Mouse (Mus musculus): ENCODE measurements around the gene Bptf. TPM values are rescaled to one million over a fixed set of nuclear protein-coding genes. Genes with fewer than 3 reads are reported as not detected.

The Bptf gene
- total and polyA plus RNA-seq, 3 experiments, result 22.1 to 63.9 (median 28.0) TPM

DNA sequence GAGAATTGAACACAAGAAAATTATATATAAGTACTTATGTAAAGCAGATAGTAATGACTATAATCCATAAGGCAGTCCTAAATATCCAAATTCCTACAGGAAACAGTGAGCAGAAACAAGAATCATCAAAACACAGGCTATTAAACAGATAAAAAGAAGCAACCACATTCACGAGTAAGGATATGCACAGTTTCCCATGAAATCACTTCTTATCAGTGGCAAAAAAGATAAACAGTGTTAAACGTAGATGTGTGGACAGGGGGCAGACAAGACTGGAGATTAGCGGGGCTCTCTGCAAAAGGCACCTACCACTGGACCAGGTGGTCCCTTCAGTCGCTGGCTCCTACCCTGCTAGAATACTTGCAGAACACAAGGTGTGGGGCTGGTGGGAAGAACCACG lies 46.1 kb downstream of the Bptf start:
- in situ Hi-C loops (cut with MboI; ENCODE audit: low pct_ligation_motif_present, low pct_unique_long_range_greater_than_20kb, low sequenced_read_pairs), result no loop called here
- H3K4me2 ChIP-seq (ENCODE audit: insufficient read depth, low read depth, poor library complexity, severe bottlenecking), result no peak overlapping the region
- H3K27me3 ChIP-seq (replicated peaks), result no peaks in the 10 kb centered on the region
- H3K4me3 ChIP-seq (replicated peaks in 1 of 3; ENCODE audit: low read depth in 2 of 3, low read length in 2 of 3, poor library complexity in 1 of 3), result no peak overlapping the region
- H3K9ac ChIP-seq (ENCODE audit: insufficient read depth, low read depth), result no peak overlapping the region
- H3K9me3 ChIP-seq (replicated peaks; ENCODE audit: low read length), result no peaks in the 10 kb centered on the region
- peaks cover 2% of the 10 kb centered on the region; the same call in 1 of the 2 replicates for H3K79me2 ChIP-seq (replicated peaks; ENCODE audit: control insufficient read depth, extremely low read depth, insufficient read depth, poor library complexity, severe bottlenecking)
- H3K4me1 ChIP-seq (ENCODE audit: control insufficient read depth in 1 of 2, insufficient read depth in 2 of 2), result peaks cover 0 to 18% of the 10 kb centered on the region in 2 experiments; a peak in 2 of 4 replicates
- peaks cover 36 to 85% of the 10 kb centered on the region in 2 experiments for H3K36me3 ChIP-seq (replicated peaks in 1 of 2; ENCODE audit: control insufficient read depth in 1 of 2, insufficient read depth in 1 of 2, low read length in 1 of 2)
- dilution Hi-C loops (cut with MboI; ENCODE audit: extremely low pct_ligation_motif_present, extremely low pct_unique_long_range_greater_than_20kb, low sequenced_read_pairs), result no loop called here
- H3K27ac ChIP-seq (ENCODE audit: insufficient read depth, low read depth), result no peak overlapping the region
- no peak for DNase-seq (ENCODE audit: extremely low read depth)
- TF ChIP-seq HCFC1 (IDR thresholded peaks at IDR 0.05; ENCODE audit: low read depth, low read length), result no peak
- TF ChIP-seq MYC (IDR thresholded peaks at IDR 0.05; ENCODE audit: low read depth, low read length), result no peak
- no peak for TF ChIP-seq MAX (IDR thresholded peaks at IDR 0.05; ENCODE audit: low read length)
- TF ChIP-seq BHLHE40 (IDR thresholded peaks at IDR 0.05; ENCODE audit: low read depth, low read length), result no peak
- no peak for TF ChIP-seq JUN (IDR thresholded peaks at IDR 0.05; ENCODE audit: insufficient read depth, low read depth, low read length)
- TF ChIP-seq TCF12 (IDR thresholded peaks at IDR 0.05; ENCODE audit: low read depth, low read length), result no peak
- TF ChIP-seq ZC3H11A (IDR thresholded peaks at IDR 0.05; ENCODE audit: low read depth, low read length), result no peak
- TF ChIP-seq ZKSCAN1 (IDR thresholded peaks at IDR 0.05; ENCODE audit: borderline replicate concordance, low read depth, low read length), result no peak
- TF ChIP-seq MAFK (IDR thresholded peaks at IDR 0.05; ENCODE audit: insufficient replicate concordance, low read length), result no peak
- TF ChIP-seq ZNF384 (IDR thresholded peaks at IDR 0.05; ENCODE audit: low read depth, low read length), result no peak
- no peak for TF ChIP-seq IRF4 (IDR thresholded peaks at IDR 0.05; ENCODE audit: low read depth, low read length)

DNA sequence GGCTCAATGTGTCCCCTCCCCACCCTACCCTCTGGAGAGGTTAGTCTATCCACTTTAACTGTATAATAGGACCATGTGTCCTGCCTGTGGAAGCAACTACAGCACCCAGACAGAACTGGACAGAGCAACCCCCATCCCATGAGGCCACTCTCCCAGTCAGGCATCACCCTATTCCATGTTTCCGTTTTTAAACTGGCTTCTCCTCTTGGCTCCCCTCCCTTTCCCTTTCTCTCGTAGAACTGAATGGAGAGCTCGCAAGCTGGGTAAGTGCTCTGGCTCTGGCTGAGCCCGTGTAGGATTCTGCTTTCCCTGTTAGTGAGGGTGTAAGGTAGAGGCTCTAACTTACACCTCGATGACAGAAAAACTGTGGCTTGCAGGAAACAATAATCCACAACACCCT lies 48.4 kb downstream of the Bptf start:
- H3K4me2 ChIP-seq (ENCODE audit: insufficient read depth, low read depth, poor library complexity, severe bottlenecking), result no peak overlapping the region
- no peaks in the 10 kb centered on the region for H3K27me3 ChIP-seq (replicated peaks)
- DNase-seq (ENCODE audit: extremely low read depth), result no peak
- dilution Hi-C loops (cut with MboI; ENCODE audit: extremely low pct_ligation_motif_present, extremely low pct_unique_long_range_greater_than_20kb, low sequenced_read_pairs), result no loop called here
- no peak overlapping the region for H3K27ac ChIP-seq (ENCODE audit: insufficient read depth, low read depth)
- no peak overlapping the region for H3K4me3 ChIP-seq (replicated peaks in 1 of 3; ENCODE audit: low read depth in 2 of 3, low read length in 2 of 3, poor library complexity in 1 of 3)
- H3K36me3 ChIP-seq (replicated peaks in 1 of 2; ENCODE audit: control insufficient read depth in 1 of 2, insufficient read depth in 1 of 2, low read length in 1 of 2), result peaks cover 47 to 88% of the 10 kb centered on the region in 2 experiments
- TF ChIP-seq BHLHE40 (IDR thresholded peaks at IDR 0.05; ENCODE audit: low read depth, low read length) (no peak), MAZ (IDR thresholded peaks at IDR 0.05; ENCODE audit: low read depth, low read length) (no peak), RCOR1 (conservative IDR thresholded peaks at IDR 0.05; ENCODE audit: low read depth, low read length) (no peak), CHD1 (IDR thresholded peaks at IDR 0.05; ENCODE audit: low read depth, low read length) (no peak), JUN (IDR thresholded peaks at IDR 0.05; ENCODE audit: insufficient read depth, low read depth, low read length) (no peak), KAT2A (IDR thresholded peaks at IDR 0.05; ENCODE audit: insufficient replicate concordance, low read length) (no peak), RAD21 (IDR thresholded peaks at IDR 0.05; ENCODE audit: low read depth, low read length) (no peak), CHD2 (IDR thresholded peaks at IDR 0.05; ENCODE audit: low read length) (no peak), MAX (IDR thresholded peaks at IDR 0.05; ENCODE audit: low read length) (no peak), SMC3 (IDR thresholded peaks at IDR 0.05; ENCODE audit: low read depth, low read length) (no peak), SIN3A (IDR thresholded peaks at IDR 0.05; ENCODE audit: low read length) (no peak), POLR2AphosphoS2 (IDR thresholded peaks at IDR 0.05; ENCODE audit: low read depth, low read length) (no peak), GABPA (IDR thresholded peaks at IDR 0.05; ENCODE audit: insufficient replicate concordance, low read depth, low read length) (no peak), MXI1 (IDR thresholded peaks at IDR 0.05; ENCODE audit: low read depth, low read length) (no peak), TBP (conservative IDR thresholded peaks at IDR 0.05; ENCODE audit: low read depth, low read length) (no peak), HCFC1 (IDR thresholded peaks at IDR 0.05; ENCODE audit: low read depth, low read length) (no peak), ETS1 (conservative IDR thresholded peaks at IDR 0.05; ENCODE audit: low read depth, low read length) (no peak), USF1 (IDR thresholded peaks at IDR 0.05; ENCODE audit: low read depth, low read length) (no peak)
- no peaks in the 10 kb centered on the region for H3K9me3 ChIP-seq (replicated peaks; ENCODE audit: low read length)
- H3K4me1 ChIP-seq (ENCODE audit: control insufficient read depth in 1 of 2, insufficient read depth in 2 of 2), result peaks cover 0 to 18% of the 10 kb centered on the region in 2 experiments; a peak in 2 of 4 replicates
- in situ Hi-C loops (cut with MboI; ENCODE audit: low pct_ligation_motif_present, low pct_unique_long_range_greater_than_20kb, low sequenced_read_pairs), result no loop called here
- H3K9ac ChIP-seq (ENCODE audit: insufficient read depth, low read depth), result no peak overlapping the region
- no peaks in the 10 kb centered on the region for H3K79me2 ChIP-seq (replicated peaks; ENCODE audit: control insufficient read depth, extremely low read depth, insufficient read depth, poor library complexity, severe bottlenecking)

Measured in CH12.LX (cell line).